Mouse (Mus musculus) right cerebral cortex, postnatal 4 days (tissue): ENCODE measurements at regions not wholly inside any gene's neighbourhood (a gene's known extent, or its start where the extent isn't known, plus 50 kb on each side); places are given as distances from the start of the nearest gene placed in this dataset.

Source experiments
- DNase-seq: peaks from one replicate; pipeline ENCODE4 v3.0.0-alpha.2; 2022

- no peak for DNase-seq
Measured at GRCm38 (mm10) chr1:124156832-124157231, 111.5 kb upstream of the Dpp10 start.

- DNase-seq: no peak
Measured at GRCm38 (mm10) chr1:124152101-124152500, 106.7 kb upstream of the Dpp10 start.

GRCm38 (mm10) chr1:124148590-124148989 lies 103.2 kb upstream of the Dpp10 start:
- peak; percentile 63 for DNase-seq

- DNase-seq: no peak
Measured at GRCm38 (mm10) chr1:124104286-124104846, 59.0 kb upstream of the Dpp10 start.

- DNase-seq: no peak
Measured at GRCm38 (mm10) chr1:124103049-124103448, 57.7 kb upstream of the Dpp10 start.
